Mouse (Mus musculus) v-Abl transformed pro-B cells (cell line): ENCODE data around the gene Plxnd1.

Experiments used
- in situ Hi-C, 2 experiments: fragments of 400-800 bp; cut with MboI; formaldehyde crosslinking; loops; one replicate each; pipeline ENCODE4 v1.15.1; 2025; ENCODE audit not compliant: unreplicated experiment in 2 of 2

The Plxnd1 gene

DNA sequence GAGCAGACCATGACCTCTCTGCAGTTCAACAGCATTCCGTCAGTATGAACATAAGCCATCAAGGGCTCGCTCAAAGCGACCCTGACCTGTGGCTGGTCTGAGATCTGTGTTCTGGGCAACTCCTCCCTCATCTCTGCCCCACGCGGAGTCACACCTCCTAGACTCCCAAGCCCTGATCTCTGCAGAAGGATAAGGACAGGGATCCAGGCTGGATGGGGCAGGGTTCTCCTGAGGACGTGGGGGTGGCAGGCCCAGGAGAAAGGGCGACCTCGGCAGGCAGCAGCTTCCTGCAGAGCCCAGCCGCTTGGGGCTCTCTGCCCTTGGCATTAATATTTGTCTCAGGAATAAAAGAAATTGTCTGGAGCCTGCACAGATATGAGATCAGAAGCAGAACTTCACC lies 9.2 kb downstream of the Plxnd1 start:
- in situ Hi-C loops, result no loop called here

DNA sequence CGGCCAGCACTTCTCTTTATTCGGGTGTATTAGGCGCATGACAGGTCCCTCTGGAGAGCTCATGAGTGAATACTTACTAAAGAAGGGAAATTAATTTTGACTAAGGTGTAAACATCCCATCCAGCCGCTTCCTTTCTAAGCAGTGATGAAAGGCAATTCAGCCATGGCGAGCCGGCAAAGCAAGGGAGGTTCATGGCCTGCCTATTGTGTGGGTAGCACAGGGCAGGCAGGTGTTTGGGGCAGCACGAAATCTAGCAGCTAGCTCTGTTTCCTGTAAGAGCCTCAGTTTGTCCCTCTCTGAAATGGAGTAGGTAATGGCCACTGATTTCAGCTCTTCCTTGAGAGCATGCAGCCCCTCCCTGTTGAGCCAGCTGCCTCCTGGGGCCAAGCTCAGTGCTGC lies 10.2 kb downstream of the Plxnd1 start:
- in situ Hi-C loops, result loop anchor here in 1 of 2 experiments (5.0 kb wide), 1 partner anchor 37 kb away; no protein-coding TSS in a partner anchor

DNA sequence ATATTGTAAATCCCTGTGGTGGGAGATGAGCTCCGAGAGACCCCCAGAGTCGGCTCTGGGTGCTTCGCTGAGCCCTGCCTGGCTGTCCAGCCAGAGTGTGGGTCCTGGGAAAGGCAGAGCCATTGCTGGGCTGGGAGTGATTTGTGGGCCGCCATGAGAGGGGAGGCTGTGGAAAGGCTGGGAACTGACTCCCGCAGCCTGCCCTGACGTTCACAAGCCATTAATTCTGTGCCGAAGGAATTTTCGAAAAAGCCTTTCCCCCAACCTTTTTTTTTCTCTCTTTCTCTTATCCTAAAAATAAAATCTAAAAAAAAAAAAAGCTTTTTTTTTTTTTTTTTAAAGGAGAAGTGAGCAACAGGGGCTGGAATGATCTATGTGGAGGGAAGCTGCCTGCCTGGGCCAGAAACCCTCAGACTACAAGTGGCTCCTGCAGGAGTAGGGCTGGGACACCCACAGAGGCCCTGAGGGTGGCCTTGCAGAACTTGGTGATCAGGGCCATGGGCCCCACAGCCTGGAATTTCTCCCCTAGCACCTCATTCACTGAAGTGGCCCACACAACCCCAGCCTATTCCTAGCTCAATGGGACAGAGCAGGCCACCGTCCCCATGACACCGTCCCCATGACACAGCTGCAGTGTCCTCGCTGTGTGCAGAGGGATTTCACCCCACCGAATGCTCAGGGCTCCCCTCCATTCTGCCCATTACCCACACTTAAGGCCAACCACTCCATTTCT lies 11.3 kb downstream of the Plxnd1 start:
- in situ Hi-C loops, result loop anchor here in 1 of 2 experiments (5.0 kb wide), 1 partner anchor 36 kb away; no protein-coding TSS in a partner anchor

DNA sequence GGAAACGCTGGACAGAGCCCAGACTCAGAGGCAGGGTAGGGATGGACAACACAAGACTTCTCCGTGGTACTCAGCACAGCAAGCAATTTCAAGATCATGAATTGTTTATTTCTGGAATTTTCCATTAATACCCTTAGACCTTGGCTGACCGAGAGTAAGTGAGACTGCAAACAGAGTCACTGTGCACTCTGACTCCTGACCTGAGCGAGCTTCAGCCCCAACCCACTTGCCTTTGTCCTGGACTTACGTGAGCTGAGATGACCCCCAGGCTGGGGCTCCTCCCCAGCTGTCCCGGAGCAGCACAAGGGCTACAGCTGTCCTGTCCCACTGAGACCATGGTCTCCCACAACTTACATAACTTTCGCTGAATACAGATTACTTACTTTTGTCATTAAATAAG lies 11.9 kb downstream of the Plxnd1 start:
- in situ Hi-C loops, result loop anchor here in 1 of 2 experiments (5.0 kb wide), 1 partner anchor 36 kb away; no protein-coding TSS in a partner anchor

DNA sequence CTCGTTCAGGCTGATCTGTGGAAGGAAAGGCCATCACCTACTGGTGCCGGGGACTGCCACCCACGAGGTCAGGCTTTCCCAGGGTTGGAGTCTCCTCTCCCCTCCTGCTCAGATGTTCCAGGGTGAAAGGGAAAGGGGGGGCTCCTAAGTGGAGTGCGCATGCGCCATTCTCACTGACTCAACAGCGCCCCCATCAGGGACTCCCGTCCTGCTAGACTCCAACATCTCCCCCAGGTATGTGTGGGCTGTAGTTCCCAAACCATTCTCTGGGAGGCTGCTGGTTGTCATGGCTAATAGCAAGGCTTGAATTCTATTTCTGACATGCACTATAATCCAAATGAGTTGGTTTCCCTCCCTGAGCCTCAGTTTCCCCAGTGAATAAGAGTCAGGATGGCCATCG lies 16.2 kb downstream of the Plxnd1 start:
- in situ Hi-C loops, result no loop called here

DNA sequence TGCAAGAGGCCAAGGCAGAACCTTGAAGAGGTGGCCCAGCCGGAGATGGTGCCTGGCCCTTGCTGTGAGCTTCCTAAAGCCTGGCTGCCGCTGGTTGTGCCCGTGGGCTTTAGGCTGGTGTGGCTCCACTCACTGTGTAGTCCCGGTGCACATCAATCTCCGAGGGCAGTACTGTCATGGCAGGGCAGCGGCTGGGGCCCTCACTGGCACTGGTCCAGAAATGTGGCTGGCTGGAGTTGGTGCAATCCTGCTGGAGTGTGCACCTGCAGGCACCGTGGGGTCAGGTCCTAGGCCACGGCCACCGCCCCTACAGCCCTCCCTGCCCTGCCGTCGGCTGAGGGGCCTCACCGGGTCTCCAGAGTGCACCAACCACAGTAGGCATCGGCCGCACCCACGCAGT lies 17.0 kb downstream of the Plxnd1 start:
- in situ Hi-C loops, result no loop called here

DNA sequence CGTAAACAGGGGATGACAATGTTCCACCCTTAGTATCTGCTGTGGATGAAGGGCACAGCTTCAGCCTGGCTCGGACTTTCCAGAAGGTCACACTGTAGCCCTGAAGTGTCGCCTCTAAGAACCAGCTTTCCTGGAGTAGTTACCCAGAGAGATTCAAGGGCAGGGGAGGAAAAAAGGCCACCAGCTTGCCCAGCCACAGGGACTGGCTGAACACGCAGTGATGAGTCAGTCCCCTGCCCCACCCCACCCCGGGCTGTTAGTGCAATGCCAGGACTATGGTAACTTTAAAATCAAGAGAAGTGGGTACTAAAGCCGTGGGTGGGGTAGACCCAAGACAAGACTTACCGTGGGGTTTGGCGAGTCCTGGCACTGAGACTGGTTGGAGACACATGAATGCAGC lies 19.2 kb downstream of the Plxnd1 start:
- in situ Hi-C loops, result no loop called here

DNA sequence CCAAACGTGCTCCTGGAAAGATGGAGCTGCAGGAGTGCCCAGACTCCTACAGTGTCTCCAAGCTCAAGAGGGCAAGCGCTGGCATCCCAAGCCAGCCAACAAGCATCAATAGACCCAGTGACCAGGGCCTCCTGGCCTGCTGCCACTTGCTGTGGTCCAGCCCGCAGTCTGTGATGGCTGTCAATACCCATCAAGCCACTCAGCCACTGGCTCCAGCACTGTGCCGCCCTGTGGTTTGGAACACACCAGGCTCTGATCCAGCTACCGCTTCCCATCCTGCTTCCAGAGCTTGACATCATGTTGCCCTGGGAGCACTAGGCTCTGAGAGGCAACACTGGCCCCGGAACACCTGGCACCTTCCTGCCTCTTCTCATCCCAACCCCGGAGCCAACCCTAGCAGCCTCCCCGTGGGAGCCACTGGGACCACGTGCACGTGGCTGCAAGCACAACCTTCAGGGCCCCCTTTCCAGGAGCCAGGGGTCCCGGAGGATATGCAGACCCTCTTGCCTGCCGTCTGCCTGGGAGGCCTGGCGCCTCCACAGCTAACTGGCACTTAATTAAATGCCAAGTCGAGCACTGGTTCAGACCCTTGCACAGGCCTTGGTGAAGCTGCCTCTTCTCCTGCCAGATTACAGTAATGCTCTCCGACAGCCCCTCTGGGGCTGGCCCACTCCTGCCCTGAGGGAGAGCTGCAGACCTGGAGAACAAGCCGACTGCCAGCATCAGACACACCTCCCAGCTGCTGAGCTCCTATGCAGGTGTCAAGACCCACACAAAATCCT lies 20.7 kb downstream of the Plxnd1 start:
- in situ Hi-C loops, result no loop called here

DNA sequence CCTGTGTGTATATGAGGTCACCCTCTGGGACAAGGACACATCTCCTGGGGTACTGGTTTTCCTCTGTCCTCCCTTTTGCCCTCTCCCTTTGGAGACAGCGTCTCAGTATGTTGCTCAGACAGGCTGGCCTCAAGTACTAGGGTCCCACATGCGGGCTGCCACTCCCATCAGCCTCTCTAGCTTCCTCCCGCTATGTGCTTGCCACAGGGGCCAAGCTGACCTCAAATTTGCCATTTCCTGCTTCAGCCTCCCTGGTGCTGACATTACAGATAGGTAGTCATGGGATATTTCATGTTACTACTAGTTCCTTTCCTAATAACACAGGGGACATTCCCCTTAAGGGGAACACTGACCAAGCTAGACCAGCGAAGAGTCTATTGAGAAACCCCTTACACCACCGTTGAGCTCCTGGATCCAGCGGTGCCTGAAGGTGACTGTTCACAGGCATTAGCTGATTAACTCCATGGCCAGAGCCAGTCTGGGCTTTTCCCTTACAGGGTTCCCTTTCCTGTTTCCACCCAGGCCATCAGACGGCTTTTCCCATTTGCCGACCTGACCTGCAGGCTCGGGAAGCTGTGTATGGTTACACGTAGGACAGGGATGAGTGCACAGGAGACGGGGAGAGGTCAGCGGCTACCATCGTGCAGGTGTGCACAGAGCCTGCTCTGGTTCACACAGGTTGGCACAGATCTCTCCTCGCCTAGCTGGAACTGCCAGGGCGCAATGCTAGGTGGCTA lies 21.5 kb downstream of the Plxnd1 start:
- in situ Hi-C loops, result no loop called here

DNA sequence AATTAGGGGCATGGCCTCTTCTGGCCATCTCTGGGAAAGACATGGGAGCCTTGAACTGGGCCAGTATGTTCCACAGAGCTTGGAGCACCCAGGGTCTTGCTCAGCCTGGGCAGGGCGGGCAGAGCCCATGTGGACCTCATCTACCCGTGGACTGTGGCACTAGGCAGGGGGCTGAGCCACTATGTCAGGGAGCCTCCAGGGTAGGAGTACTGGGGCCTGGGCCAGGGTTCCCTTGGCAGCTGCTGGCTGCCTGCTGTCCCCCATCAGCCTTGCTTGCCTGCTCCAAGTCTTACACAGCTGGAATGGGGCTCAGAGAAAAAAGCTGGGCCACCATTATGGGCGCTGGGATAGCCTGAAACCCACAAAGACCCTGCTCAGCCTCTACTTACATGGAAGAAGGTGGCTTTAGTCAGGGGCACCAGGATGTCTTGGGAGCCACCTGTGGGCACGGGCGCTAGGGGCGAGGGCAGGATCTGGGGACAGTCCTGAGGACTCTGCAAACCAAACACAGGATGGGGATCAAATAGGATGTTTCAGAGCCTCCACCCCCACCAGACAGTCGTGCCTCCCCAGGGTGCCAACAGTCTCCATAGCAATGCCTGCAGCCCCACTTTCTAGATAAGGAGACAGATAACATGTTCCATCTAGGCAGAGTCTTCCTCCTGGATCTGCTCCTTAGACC lies 22.6 kb downstream of the Plxnd1 start:
- in situ Hi-C loops, result no loop called here

DNA sequence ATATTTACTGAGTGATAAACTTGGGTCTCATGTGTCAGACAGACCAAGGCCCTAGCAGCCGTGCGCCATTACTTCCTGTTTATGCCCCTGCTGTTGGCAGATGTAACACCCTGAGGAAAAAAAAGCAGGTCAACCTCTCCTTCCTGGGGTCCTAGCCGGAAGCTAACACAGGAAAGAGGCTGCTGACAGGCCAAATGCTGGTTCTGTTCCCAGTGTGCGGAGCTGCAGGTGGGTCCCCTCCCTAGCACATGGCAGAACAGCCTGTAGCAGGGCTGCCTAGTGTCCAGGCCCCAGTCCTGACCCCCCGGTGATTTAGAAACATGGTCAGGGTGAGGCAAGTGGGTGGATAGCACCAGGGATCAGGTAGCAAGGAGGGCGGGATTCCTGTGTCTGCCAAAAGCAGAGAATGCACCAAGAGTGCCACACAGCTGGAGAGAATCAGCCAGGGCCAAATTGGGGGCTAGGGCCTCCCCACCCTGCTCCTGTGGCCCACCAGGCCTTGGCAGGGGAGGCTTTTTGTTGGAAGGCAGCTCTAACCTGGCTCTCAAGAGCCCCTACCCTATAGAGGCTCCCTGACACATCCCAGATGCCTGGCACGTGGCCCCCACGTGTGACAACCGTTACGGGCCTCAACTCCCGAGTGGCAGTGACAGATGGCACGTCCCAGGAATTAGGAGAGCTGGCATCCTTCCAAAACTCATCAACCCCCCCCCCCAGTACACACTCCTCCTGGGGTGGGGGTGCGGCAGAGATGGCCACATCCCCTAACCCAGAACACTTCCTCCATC lies 23.3 kb downstream of the Plxnd1 start:
- in situ Hi-C loops, result no loop called here

DNA sequence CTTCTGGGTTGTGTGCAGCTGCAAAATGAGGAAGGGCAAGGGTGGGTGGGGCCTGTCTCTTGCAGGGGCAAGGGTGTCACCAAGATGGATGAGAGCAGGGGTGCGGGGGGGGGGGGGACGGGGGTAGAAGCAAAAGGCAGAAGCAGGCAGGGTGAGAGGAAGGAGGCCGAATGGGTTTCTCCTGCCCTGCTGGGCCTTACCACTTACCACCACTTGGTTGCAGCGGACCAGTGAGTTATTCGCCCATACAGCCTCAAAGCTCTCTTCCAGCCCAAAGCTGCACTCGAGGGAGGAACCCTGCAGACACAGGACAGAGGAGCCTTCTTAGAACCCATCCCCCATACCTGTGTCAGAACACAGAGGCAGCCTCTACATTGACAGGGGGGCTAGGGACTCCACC lies 24.9 kb downstream of the Plxnd1 start:
- in situ Hi-C loops, result no loop called here

DNA sequence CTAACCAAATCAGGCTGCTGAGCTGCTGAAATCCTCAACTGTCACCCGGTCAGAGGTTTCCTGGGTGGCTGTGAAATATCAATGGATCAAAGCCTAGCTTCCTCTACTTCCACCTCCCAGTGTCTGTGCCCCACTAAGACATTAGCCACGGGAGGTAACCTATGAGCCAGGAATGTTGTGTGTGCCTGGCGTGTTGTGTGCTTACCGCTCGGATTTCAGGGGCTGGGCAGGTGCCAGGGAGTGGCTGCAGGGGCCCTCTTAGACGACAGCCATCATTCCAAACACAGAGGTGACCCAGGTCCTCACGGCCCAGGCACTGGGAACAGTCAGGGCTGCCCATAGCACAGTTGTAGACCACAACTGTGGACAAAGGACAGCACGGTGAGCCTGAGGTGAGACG lies 25.7 kb downstream of the Plxnd1 start:
- in situ Hi-C loops, result no loop called here

DNA sequence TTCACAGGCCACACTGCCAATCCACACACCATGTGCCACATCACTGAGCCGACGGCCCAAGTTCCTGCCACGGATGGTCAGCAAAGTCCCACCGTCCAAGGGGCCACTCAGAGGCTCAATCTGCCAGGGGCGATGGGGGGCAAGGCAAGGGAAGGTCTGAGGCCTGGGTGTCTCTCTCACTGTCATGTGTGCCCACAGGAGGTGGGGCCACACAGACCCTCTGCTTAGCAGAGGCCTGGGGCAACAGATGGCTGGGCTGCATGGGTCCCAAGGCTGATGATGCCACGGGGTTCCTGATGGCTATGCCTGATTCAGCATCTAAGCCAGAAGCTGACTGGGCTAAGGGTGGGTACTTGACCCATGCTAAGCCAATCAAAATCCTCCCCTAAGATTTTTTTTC lies 26.1 kb downstream of the Plxnd1 start:
- in situ Hi-C loops, result no loop called here

DNA sequence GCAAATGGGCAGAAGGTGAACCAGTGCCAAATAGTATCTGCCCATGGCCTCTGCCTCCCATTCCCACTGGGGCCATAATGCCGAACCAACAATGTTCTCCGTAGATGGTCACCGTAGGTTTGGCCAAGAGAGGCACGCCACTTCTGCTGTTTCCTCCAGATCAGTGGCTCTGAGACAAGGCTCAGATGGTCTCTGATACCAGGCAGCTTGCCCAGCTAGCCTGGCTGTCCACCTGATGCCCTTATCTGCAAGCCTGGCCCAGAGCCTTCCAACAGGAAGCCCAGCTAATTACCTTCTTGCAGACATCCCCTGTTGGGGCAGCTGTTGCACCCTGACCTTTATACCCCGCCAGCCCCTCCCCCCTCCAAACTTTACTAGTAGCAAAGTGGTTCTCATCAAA lies 26.7 kb downstream of the Plxnd1 start:
- in situ Hi-C loops, result no loop called here

DNA sequence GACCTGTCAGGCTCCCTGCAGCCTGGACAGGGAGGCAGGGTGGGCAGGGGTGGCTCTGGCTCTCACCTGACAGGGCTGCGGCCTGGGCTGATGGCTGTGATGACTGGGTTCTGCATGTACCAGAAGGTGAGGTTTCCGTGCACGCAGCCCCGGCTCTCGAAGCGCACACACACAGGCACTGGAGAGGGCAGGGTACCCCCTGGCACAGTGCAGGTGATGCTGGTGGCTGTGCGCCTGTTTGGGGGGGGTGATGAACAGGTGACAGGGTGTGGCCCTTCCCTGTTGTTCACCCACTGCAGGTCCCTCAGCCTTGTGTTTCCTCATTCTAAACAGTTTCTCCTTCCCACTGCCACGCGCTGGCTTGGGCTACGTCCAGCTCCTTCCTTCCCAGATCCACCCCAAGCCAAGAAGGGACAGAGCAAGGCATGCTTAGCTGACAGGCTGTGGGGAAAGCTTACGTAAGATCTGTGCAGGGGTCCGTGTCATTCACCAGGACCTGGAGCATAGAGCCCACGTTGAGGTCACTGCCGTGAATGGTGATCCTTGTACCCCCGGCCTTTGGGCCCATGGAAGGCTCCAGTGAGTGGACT lies 27.4 kb downstream of the Plxnd1 start:
- in situ Hi-C loops, result no loop called here

DNA sequence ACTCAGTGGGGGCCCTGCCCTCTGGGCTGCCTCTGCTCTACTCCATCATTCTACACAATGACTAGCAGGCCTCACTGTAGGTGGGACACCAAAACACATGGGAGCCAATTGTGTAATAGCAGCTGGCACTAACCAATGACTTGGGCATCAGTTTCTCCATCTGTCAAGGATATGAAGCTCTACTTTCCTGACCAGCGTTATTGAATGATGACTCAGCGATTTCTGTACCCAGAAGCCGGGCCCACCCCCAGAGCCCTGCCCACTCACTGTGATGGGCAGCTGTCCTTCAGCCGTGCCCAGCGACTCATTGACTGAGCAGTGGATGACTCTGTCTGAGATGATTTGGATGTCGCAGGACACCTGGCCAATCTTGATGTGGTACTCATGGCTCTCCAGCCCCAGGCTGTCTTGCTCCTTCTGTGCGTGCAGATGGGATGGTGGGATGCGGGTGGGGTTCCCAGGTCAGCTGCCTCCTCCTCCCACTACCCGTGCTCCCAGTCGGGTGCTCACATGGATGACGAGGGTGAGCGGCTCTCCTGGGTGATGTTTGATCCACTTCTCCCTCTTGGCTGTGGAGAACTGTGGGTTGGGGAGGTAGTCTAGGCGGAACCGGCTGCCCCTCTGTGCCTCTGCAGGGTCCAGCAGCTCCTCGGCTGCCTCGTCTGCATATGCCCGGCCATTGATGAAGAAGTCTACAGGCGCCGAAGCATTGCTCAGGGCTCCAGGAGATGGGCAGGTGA lies 28.4 kb downstream of the Plxnd1 start:
- in situ Hi-C loops, result no loop called here

DNA sequence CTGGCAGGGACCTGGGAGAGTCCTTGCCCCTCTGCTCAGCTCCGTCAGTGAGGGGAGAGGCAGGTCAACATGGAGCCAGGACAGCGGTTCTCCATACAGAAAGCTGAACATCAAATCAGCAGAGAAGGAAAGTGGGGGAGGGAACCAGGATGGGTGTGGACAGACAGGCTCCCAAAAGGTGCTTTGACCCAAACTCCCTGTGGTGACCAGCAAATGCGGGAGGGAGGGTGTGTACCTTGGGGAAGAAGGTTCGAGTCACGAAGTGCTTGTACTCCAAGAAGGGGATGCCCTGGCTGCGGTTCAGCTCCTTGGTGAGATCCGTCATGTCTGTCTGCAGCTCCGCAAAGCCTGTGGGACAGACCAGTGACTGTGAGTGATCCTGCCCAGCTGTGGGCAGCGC lies 31.1 kb downstream of the Plxnd1 start:
- in situ Hi-C loops, result no loop called here
